Mouse (Mus musculus) testis, postnatal 10 days (tissue): ENCODE measurements at regions not wholly inside any gene's neighbourhood (a gene's known extent, or its start where the extent isn't known, plus 50 kb on each side); places are given as distances from the start of the nearest gene placed in this dataset.

Experiments used
- DNase-seq: peaks from one replicate; pipeline ENCODE4 v3.0.0; 2021; ENCODE audit warnings: low spot score

- DNase-seq: no peak
Observed at GRCm38 (mm10) chr3:40070137-40070667, 460.9 kb upstream of the Intu start.

DNA sequence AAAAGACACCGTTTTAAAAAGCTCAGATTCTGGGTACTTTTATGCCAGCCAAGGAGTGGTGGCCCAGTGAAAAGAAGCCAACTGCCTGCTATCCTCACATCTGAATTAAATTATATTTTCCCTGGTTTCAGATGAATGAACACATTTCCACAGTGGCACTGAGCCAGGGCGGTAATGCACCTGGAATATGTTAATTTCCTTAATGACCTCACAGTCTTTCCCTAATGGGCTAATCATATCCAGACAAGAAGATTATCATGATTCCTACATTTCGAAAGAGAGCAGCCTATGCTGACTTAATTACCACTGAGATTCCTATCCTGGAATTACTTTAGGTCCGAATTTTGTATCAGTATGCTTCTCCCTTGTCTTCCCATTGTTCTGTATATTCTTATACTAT, 454.3 kb upstream of the Intu start:
- no peak for DNase-seq

GRCm38 (mm10) chr3:40085116-40085515, 446.0 kb upstream of the Intu start:
- DNase-seq: no peak

GRCm38 (mm10) chr3:40091773-40092343, 439.2 kb upstream of the Intu start:
- DNase-seq: no peak

DNA sequence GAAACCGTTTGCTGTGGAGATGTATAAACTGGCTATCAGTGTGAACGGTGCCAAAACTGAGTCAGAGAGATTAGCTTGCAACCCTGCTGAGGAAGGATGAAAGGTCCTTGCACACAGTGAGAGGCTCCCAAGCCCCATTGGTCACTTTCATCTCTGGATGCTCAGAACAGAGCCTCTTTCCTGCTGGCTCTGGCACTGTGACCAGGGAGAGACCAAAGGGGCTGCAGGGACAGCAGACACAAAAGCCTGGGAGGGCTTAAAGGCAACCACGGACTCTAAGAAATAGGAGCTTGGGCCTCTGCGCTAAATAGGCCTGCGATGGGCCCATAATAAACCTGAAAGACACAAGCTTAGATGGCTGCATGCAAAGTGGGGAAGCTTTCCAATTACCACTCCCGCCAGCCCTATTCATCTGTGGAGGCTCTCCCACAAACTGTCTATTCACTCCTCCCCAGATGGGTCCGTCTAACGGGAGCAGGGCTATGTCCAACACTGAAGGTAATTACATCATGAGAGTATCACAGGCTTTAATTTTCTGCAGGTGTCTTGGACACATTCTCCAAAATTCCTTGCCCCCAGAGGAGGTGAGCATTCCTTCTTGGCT, 438.2 kb upstream of the Intu start:
- DNase-seq: no peak

GRCm38 (mm10) chr3:40094040-40094439, 437.0 kb upstream of the Intu start:
- no peak for DNase-seq

GRCm38 (mm10) chr3:40094701-40095100, 436.4 kb upstream of the Intu start:
- no peak for DNase-seq

DNA sequence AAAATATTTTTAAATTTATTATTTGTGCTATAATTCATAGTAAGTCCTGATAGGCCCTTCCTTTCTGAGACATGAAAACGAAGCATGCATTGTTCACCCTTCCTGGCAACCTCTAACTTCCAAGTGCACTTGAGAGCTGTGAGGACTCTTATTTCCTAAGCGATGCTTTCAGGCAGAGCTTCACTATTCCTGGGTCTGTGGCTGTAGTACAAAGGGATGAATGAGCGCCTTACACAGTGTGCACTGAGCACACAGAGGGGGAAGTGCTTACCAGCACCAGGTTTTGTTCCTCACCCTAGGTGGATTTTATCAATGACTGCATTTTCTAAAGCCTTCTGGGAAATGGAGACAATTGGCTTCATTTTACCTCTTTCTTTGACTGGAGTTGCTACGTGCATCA, 428.4 kb upstream of the Intu start:
- no peak for DNase-seq

DNA sequence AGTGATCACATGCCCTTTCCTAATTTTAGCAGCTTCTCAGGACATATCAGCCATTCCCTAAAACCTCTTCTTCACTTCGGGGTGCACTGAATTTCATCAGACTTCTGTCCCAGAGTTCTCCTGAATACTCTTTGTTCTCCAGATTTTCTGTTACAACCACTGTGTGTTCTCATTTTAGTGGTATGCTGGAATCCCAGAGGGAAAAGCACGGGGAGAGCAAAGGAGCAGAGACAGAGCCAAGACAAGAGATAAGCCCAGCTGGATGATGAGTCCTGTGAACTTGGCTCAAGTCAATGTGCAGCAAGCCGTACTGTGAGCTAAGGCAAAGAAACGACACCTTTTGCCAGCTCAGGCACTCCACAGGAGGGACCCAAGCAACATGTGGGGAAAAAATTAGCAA, 416.3 kb upstream of the Intu start:
- no peak for DNase-seq

GRCm38 (mm10) chr3:40118551-40118950, 412.5 kb upstream of the Intu start:
- no peak for DNase-seq

- no peak for DNase-seq
Observed at GRCm38 (mm10) chr3:40119462-40119861, 411.6 kb upstream of the Intu start.

DNA sequence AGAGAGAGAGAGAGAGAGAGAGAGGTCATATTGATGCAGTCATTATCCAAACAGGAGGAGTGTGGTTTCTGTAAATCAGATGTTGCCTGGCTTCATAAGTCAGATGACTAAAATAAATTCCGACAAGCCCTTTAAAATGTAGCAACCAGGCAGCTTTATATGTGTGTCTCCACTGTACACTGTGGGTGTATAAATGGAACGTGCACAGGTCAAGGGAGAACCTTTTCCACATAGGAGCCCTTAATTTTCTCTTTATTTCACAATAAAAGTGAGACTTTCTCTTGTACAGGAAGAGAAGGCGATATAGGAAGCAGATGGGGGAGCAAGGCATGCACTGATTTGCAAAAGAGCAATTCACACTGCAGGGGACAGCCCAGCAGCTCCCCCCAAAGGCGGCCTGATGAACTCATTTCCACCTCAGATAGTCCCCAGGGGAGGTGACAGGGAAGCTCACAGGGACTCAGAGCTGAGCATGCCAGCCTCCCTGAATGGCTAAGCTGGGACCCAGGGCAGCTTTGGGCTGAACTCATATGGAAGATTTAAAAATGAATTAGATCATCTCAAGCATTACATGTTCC, 410.7 kb upstream of the Intu start:
- peak; percentile 60 for DNase-seq

DNA sequence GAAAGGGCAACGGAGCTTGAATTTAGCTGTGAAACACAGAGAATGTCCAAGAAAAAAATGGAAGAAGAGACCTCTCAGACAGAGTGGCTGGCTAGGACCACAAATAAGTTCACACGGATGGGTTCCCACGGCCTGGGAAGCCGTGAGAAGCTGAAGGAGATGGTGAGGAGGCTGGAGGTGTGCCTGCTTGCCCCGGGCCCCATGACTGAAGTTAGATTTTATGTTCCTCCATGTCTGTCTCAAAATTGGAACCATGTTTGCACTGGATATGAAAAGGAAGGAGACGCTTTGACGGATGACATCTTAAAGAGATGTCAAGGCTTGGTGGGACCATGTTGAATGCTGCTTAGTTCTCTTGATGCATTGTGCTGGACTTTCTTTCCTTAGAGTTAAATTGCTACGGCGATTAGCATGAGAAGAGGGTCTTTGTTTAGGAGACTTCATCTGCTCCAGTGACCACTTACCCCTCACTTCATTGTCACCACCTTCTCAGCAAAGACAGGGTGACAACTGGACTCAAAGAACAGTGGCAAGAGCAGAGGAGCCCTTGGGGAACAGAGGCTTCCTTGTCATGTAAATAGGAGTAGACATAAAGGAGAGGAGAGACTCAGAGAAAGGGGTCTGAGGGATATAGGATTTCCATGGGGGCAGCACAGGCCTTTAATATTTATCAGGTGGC, 407.4 kb upstream of the Intu start:
- no peak for DNase-seq

DNA sequence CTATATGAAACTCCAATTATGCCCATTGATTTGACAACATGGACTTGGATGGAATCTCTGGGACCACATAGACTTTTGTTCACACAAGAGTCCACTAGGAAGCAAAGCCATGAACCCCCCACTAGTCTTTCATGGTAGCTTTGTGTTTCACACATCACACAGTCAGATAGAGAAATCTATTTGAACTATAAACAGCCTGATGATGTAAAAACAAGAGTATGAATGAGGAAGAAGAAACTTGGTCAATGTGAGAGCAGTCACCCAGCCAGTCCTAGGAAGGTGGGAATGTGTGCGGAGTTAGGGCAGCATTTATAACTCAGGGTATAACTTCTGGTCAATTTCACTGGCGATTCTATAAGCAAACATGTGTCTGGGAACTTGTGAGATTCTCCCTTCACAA, 404.2 kb upstream of the Intu start:
- no peak for DNase-seq

- DNase-seq: no peak
Observed at GRCm38 (mm10) chr3:40130858-40131584, 400.1 kb upstream of the Intu start.

DNA sequence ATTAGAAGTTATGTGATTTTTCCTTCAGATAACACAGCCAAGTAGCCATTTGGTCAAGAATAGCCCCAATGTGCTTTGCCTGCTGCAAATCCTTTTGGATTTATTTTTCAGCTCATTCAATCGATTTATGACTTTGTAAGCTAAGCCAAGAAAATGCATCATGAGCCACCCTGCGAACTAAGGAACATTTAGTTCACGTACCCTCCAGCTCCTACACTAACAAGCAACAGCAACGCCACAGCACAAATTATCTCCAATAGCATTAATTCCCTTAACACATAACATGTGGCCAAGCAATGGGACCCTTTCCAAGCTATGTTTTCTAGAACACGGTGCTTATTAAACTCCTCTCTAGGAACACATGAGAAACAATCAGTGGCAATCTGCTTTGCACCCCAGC, 392.4 kb upstream of the Intu start:
- no peak for DNase-seq

GRCm38 (mm10) chr3:40142229-40142628, 388.9 kb upstream of the Intu start:
- DNase-seq: no peak

GRCm38 (mm10) chr3:40158631-40159030, 372.5 kb upstream of the Intu start:
- DNase-seq: no peak

GRCm38 (mm10) chr3:40159591-40160145, 371.4 kb upstream of the Intu start:
- no peak for DNase-seq

DNA sequence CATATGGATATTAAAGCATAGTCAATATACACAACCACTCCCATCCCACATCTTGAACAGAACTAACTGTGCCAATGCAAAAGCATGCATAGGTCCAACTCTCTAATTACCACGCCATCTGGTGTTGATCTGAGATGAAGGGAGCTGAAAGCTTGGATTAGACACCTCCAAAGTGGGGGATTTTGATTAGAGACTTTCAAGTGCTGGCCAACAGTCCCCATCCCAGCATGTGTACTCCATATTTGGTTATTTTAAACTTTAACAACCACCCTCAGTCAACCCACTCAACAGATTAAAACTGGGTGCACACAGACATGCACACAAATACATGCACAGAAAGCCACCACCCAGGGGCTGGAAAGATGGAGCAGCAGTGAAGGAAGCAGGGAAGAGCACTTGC, 366.9 kb upstream of the Intu start:
- DNase-seq: no peak

DNA sequence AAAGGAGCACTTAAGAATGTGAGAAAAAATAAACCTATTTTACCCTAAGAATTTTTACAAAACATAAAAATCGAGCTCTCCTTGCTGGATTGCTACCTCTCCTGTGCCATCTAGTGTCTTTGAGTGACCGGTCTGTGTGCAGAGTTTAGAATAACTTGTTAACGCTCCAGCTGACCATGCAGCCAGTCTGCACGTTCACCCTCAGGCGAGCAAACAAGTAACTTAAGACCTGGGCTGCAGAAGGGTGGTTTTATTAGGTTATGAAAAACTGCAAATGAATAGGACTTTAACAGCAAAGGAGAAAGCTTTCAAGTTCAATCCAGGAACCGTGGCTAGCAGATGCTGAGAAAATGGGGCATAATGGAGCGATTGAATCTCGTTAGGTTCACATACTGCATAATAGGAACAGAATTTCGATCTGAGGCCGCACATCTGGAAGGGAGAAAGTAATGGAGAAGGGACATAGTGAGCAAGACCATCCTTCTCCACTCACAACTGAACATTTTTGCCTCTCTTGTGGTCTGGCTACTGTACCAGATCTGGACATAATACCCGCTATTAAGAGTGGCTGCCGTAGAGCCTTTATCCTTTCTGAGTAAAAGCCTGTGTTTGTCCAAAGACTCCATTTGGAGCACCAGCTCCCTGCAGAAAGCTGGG, 363.0 kb upstream of the Intu start:
- DNase-seq: no peak

DNA sequence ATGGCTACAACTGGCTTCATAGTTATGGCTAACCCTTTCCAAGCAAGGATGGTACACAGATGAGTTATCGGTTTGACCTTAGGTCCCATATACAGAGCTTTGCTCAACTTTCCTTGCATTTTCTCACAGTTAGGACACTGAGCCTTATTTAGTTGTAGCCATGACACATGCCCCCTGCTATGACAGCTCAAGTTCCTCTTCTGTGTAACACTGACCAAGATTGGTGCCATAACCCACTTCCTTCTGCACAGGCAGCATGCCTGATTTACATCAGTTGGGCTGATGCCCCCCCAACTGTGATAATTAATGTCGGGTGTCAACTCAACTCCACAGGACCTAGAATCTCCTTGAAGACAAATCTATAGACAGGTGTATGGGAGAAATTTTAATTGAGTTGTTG, 361.5 kb upstream of the Intu start:
- no peak for DNase-seq
